Mouse (Mus musculus): Measurements from ENCODE around the gene Irgc1.
"Not testable (repeated sequence)": the region's sequence is repeated elsewhere in the genome, so short reads cannot be mapped to it uniquely, and the experiment has no call there.

The Irgc1 gene

GRCm38 (mm10) chr7:24435305-24435704, 16.8 kb downstream of the Irgc1 start:
- DNase-seq (ENCODE audit: low spot score), result no peak

DNA sequence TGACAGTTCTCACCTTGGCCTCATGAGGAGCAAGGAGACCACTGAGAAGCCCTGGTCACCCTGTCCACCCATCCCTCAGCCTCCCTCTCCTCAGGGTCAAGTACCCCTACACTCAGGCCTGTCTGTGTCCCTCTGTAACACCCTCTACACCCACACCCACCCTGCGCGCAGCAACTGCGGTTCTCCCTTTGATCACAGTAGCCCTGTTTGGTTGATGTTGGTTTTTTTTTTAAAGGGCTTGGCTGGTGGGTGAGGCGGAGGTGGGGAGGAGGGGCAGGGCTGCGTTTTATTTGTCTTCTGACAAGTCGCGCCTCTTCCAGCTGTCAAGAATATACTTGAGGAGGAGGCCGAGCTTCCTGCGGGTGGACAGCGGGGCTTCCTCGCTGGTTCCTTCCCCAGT, 20.4 kb downstream of the Irgc1 start:
- DNase-seq (ENCODE audit: low spot score), result no peak

DNA sequence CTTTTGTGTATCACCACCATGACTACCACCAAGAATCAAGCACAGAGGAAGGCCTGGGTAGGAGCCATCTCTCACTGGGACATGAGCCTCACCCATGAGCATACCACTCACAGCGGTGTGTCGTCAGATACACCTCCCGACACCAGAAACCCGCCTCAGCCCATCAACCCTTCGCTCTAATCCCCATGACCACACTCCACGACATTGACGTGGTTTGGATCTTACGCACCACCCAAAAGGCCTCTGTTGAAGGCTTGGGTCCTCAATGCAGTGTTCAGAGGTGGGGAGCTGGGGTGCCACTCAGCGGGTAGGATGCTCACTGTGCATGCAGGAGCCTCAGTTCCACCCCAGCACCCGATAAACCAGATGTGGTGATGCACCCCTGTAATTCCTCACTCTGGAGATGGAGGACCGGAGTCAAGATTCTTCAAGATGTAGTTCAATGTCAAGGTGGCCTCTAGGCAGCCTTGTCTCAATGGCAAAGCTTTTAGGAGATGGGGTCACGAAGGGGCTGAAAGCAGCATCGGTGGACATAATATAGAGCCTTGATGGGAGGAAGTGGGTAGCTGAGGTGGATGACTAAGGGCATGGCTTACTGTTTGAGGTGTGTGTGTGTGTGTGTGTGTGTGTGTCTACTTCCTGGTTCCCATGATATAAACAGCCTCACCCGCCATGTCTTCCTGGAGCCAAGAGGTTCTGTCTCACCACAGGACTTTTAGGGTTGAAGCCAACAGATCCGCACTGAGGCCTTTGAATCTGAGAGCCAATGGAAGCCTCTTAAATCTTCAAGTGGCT, 21.3 kb downstream of the Irgc1 start:
- DNase-seq (ENCODE audit: low spot score), result no peak

GRCm38 (mm10) chr7:24429413-24430112, 22.5 kb downstream of the Irgc1 start:
- no peak for DNase-seq (ENCODE audit: low spot score)

DNA sequence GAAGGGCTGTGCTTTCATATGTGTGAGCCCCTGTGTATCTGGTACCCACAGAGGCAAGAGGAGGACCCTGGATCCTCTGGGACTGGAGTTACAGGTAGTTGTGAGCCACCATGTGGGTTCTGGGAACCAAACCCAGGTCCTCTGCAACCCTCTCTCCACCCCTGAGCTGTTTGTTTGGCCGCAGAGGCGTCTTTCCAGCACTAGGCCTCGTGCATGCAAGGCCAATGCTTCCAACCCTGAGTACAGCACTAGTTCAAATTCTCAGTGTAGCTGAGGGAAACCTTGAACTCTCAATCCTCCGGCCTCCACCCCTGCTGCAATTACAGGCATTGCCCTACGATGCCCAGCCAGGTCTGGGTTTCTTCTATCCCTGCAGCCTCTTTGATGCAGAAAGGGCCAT, 23.4 kb downstream of the Irgc1 start:
- no peak for DNase-seq (ENCODE audit: low spot score)

- DNase-seq (ENCODE audit: low spot score), result no peak
These were observed 24.9 kb downstream of the Irgc1 start for GRCm38 (mm10) chr7:24427168-24427567.

DNA sequence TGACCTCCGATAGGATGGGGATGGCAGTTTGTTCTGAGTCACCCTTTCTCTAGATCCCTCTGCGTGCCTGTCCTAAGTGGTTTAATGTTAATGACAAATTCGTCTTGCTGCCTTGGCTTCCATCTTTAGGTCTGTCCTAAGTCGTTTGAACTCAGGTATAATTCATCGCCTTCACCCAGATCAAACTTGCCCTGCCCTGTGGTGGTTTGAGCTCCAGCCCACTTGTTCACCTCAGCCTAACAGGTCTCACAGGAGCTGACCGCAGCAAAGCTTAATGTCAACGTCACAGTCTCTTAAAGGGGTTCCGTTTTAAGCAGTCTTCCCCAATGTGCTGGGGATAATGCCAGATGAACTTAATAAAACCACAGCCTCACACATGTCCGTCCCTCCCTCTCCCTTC, 26.2 kb downstream of the Irgc1 start:
- DNase-seq (ENCODE audit: low spot score), result no peak

DNA sequence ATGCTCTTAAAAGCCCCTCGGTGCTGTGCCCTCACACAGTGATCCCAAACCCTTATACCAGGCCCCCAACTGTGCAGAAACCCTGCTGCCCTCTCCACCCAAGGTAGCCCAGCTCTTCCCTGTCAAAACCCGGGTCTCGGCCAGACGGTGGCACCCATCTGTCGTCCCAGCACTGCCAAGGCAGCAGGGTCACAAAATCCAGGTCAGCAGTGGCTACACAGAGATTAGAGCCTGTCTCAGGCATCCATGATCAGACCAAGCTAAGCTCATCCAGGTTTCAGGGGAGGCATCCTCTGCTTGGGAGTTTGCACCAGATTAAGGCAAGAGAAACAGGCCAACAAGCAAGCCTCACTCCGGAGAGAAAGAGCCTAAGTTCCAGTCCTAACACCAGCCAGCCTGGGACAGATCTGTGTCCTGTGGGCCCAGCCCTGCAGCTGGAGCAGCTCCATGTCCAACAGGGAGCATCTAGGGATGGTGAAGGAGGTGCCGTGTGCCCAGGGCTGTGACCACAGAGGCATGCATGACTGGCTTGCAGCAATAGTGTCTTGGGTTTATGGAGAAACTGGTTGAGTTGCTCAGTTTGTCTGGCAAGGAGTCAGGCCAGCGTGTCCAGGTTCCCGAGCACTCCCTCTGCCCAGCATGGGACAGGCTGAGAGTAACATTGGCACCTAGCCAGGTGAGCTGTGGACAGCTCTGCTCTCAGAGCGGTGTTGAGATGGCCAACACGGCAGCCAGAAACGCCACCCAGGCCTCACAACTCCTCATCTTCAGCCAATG, 28.0 kb downstream of the Irgc1 start:
- DNase-seq (ENCODE audit: low spot score), result no peak

DNA sequence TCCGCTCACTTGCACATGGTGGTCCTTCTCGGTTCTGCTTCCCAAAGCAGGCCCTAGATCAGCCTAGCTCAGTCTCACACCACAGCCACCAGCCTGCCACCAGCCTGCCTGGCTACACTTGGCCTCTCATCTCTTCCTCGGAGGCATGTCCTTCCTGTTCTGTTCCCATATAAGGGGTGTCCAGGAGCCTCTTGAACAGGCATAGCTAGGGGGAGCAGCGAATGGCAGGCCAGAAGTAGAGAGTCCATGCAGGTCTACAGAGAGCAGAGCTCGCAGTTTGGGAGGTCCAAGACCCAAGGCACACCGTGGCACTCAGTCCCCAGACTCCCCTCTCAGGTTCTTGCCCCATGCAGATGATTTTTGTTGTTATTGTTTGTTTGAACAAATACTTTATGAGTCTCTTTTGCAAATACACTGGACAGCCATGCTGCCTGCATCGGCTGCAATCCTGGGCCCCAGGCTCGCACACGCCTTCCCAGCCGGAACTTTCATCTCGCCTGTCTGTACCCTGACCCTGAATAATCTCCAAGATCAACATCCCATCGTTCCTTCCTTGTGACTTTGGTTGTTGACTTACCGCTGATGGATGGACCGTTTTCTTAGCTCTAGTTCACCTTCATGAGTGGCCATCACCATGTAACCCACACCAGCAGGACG, 28.9 kb downstream of the Irgc1 start:
- no peak for DNase-seq (ENCODE audit: low spot score)

DNA sequence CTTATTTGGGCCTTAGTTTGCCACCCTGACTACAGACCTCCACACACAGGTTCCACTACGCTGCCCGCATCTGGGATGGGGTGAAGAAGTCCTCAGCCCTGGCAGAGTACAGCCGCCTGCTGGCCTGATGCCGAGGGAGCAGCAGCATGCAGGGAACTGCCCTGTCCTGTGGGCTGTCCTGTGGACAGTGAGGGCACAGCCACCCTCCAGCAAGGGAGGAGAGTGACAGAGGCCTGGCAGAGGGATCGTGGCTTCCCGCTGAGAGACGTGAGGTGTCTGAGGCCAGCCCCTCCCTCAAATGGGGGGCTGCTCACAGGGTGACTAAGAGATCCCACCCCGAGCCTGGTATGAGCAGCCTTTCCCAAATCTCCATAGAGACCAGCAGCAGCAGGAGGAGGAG, 29.8 kb downstream of the Irgc1 start:
- DNase-seq (ENCODE audit: low spot score), result no peak

DNA sequence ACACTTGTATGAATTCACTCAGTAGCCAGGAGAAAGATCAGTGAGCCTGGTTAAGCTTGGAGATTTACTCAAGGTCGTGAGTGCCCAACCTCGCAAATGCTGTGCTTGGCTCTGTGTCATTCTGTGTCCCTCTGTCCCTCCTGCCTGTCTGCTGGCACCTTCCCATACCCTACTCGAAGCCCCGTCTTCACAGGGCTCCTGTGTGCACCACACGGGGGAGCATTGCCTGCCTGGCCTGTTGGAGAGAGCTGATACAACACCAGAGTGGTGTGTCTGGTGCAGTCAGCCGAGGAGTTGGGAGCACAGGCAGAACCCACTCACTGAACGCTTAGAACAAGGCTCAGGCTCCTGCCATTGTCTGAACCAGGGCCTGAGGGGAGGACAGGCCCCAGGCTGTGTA, 30.4 kb downstream of the Irgc1 start:
- DNase-seq (ENCODE audit: low spot score), result no peak

DNA sequence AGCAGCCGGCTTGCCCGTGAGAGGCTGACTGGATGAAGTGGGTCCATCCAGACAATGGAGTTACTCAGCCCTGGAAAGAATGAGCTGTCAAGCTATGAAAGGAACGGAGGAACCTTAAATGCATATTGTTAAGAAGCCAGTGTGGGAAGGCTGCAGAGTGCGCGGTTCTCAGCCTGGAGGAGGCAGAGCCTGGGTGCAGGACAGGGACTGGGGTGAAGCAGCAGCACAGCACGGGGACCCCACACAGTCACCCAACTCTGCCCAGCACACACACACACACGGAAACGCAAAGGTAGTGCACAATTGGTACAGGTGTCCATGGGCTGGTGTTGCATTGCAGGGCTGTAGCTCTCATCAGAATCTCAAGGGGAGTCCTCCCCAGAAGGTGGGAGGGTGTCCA, 32.5 kb downstream of the Irgc1 start:
- no peak for DNase-seq (ENCODE audit: low spot score)

DNA sequence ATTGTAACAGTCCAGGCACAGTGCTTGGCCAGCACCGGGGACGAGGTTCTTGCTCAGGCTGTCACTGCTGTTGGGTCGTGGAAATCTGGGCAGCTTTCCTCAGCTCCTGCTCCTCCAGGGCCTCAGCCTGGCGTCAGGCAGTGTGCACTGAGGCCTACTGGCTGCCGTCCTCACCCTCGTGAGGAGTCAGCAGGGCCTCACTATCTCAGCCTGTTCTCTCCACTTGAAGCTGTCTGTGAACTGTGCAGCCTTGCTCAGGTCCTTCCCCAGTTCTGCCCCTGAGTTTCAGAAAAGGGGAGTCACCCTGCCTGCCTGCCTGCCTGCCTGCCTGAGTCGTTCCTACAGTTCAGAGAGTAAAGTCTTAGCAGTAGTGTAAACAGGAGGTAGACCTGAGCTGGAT, 36.8 kb downstream of the Irgc1 start:
- DNase-seq (ENCODE audit: low spot score), result no peak

- DNase-seq (ENCODE audit: low spot score), result no peak
These were observed 38.5 kb downstream of the Irgc1 start for GRCm38 (mm10) chr7:24413630-24414029.

GRCm38 (mm10) chr7:24410831-24411230, 41.3 kb downstream of the Irgc1 start:
- DNase-seq (ENCODE audit: low spot score), result no peak

- DNase-seq (ENCODE audit: low spot score), result no peak
These were observed 42.0 kb downstream of the Irgc1 start for GRCm38 (mm10) chr7:24410123-24410522.

- DNase-seq (ENCODE audit: low spot score), result no peak
These were observed 43.9 kb downstream of the Irgc1 start for GRCm38 (mm10) chr7:24408186-24408585.

DNA sequence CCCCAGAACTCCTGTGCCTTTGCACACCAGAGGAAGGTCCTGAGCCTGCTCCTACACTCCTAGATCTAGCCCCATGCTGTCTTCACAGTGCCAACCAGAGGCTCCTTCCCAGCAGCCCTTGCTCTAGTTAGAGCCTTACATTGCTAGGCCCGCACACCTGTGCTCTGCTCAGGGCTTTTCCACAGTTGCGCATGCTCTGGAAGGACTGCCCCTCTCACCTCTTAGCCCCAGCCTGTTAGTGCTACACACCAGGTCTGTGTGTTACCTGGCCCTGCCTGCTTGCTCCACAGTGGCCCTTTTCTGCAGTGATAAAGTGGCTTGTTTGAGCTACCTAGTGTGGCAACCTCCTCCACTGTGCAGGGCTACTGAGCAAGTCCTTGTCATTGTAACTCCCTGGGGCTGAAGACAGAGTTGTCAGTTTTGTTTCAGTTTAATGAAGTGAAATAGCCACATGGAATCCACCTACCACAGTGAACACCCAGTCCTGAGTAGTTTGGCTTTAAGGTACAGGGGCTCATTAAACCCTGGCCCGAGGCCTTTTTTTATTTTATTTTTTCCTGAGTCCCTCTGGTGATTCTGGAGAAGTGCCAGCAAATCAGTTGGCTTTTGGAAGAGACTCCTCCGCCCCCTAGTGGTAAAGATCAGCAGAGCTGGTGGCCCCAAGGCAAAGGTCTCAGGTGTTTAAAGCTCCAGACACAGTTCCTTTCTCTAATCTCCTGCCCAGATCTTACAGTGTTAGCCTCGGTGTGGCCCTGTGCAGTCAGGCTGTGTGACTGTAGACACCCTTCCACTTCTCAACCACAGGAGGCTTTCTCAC, 45.4 kb downstream of the Irgc1 start:
- no peak for DNase-seq (ENCODE audit: low spot score)

DNA sequence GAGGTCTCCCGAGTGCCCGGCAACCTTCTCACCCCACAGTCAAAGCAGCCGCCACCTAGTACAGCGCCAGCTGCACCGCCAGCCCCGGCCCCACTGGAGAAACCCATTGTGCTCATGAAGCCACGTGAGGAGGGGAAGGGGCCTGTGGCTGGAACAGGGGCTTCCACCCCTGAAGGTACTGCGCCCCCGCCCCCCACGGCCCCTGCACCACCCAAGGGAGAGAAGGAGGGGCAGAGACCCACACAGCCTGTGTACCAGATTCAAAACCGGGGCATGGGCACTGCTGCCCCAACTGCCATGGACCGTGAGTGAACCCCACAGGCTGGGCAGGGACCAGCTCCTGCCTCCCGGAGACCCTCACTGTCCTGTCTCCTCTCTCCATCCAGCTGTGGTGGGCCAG, 46.4 kb downstream of the Irgc1 start:
- no peak for DNase-seq (ENCODE audit: low spot score)

GRCm38 (mm10) chr7:24402851-24403250, 49.2 kb downstream of the Irgc1 start:
- no peak for DNase-seq (ENCODE audit: low spot score)

- not testable (repeated sequence) for DNase-seq (ENCODE audit: low spot score)
These were observed 51.6 kb downstream of the Irgc1 start for GRCm38 (mm10) chr7:24400489-24400888.

DNA sequence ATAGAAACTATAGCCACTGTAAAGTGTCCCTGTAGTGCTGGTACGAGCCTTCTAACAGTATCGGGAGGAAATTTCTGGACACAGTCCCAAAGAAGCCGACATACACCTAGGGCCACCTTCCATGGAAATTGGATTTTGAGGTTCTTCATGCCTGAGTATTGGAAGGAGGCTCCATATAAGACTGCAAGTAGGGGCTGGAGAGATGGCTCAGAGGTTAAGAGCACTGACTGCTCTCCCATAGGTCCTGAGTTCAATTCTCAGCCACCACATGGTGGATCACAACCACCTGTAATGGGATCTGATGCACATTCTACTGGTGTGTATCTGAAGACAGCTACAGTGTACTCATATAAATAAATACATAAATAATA, 52.0 kb downstream of the Irgc1 start:
- no peak for DNase-seq (ENCODE audit: low spot score)
